Mouse (Mus musculus): ENCODE measurements around the gene Gm28051. TPM values are rescaled to one million over a fixed set of nuclear protein-coding genes. Genes with fewer than 3 reads are reported as not detected.

Gm28051 gene
- polyA plus RNA-seq, 1 experiment from 2014 or later = not detected

- ATAC-seq (peak; percentile 3), DNase-seq (ENCODE audit: low read depth, low spot score) (no peak)
- no peak for TF ChIP-seq CTCF (IDR thresholded peaks at IDR 0.05)
- in situ Hi-C loops (cut with MboI; ENCODE audit: low pct_unique_long_range_greater_than_20kb) = no loop called here
- POLR2A ChIA-PET = no interaction called here
- no peaks in the 10 kb centered on the region for H3K27me3 ChIP-seq
- CTCF ChIA-PET = no interaction called here
Observed at GRCm38 (mm10) chr12:102743036-102743588, 14.5 kb downstream of the Gm28051 start.

GRCm38 (mm10) chr12:102742056-102742455 is 15.5 kb downstream of the Gm28051 start:
- CTCF ChIA-PET = no interaction called here
- in situ Hi-C loops (cut with MboI; ENCODE audit: low pct_unique_long_range_greater_than_20kb) = no loop called here
- H3K27me3 ChIP-seq = no peaks in the 10 kb centered on the region
- TF ChIP-seq CTCF (IDR thresholded peaks at IDR 0.05) = no peak
- POLR2A ChIA-PET = interaction anchor here (0.6 kb wide), 1 partner anchor 520 kb away, joined by 3 read pairs; no protein-coding TSS in a partner anchor
- no peak for ATAC-seq
- no peak for DNase-seq (ENCODE audit: low read depth, low spot score)

GRCm38 (mm10) chr12:102740285-102740684 is 17.3 kb downstream of the Gm28051 start:
- DNase-seq (ENCODE audit: low read depth, low spot score) (no peak), ATAC-seq (no peak)
- H3K27me3 ChIP-seq = no peaks in the 10 kb centered on the region
- ChIA-PET POLR2A (interaction anchor here (0.7 to 1.1 kb wide), 2 partner anchors 15 to 23 kb away, joined by 4 read pairs; no protein-coding TSS in a partner anchor), CTCF (interaction anchor here (0.9 to 1.9 kb wide), 6 partner anchors 9 to 30 kb away, joined by 3 to 7 read pairs (median 4); no protein-coding TSS in a partner anchor)
- in situ Hi-C loops (cut with MboI; ENCODE audit: low pct_unique_long_range_greater_than_20kb) = no loop called here
- TF ChIP-seq CTCF (IDR thresholded peaks at IDR 0.05) = peak; percentile 59

GRCm38 (mm10) chr12:102739096-102739495 is 18.5 kb downstream of the Gm28051 start:
- in situ Hi-C loops (cut with MboI; ENCODE audit: low pct_unique_long_range_greater_than_20kb) = no loop called here
- no peaks in the 10 kb centered on the region for H3K27me3 ChIP-seq
- no peak for ATAC-seq
- POLR2A ChIA-PET = no interaction called here
- no peak for TF ChIP-seq CTCF (IDR thresholded peaks at IDR 0.05)
- CTCF ChIA-PET = interaction anchor here (0.9 to 1.9 kb wide), 4 partner anchors 15 to 214 kb away, joined by 3 to 5 read pairs (median 3); no protein-coding TSS in a partner anchor
- DNase-seq (ENCODE audit: low read depth, low spot score) = no peak

GRCm38 (mm10) chr12:102733381-102733780 is 24.2 kb downstream of the Gm28051 start:
- in situ Hi-C loops (cut with MboI; ENCODE audit: low pct_unique_long_range_greater_than_20kb) = loop anchor here (5.0 kb wide), 1 partner anchor 206 kb away; no protein-coding TSS in a partner anchor
- ChIA-PET POLR2A (no interaction called here), CTCF (no interaction called here)
- ATAC-seq = no peak
- peak; percentile 80 for TF ChIP-seq CTCF (IDR thresholded peaks at IDR 0.05)
- H3K27me3 ChIP-seq = no peaks in the 10 kb centered on the region
- DNase-seq (ENCODE audit: low read depth, low spot score) = no peak

- ATAC-seq = peak; percentile 36
- no peaks in the 10 kb centered on the region for H3K27me3 ChIP-seq
- CTCF ChIA-PET = interaction anchor here (1.7 to 3.5 kb wide), 2 partner anchors 9 to 11 kb away, joined by 4 to 12 read pairs; no protein-coding TSS in a partner anchor
- peak; percentile 55 for DNase-seq (ENCODE audit: low read depth, low spot score)
- no peak for TF ChIP-seq CTCF (IDR thresholded peaks at IDR 0.05)
- in situ Hi-C loops (cut with MboI; ENCODE audit: low pct_unique_long_range_greater_than_20kb) = loop anchor here (5.0 kb wide), 1 partner anchor 204 kb away; no protein-coding TSS in a partner anchor
- POLR2A ChIA-PET = interaction anchor here (0.6 to 0.7 kb wide), 2 partner anchors 16 to 91 kb away, joined by 3 to 4 read pairs; no protein-coding TSS in a partner anchor
Observed at GRCm38 (mm10) chr12:102730798-102731619, 26.6 kb downstream of the Gm28051 start.

GRCm38 (mm10) chr12:102729855-102730797 is 27.4 kb downstream of the Gm28051 start:
- in situ Hi-C loops (cut with MboI; ENCODE audit: low pct_unique_long_range_greater_than_20kb) = loop anchor here (5.0 kb wide), 1 partner anchor 203 kb away; no protein-coding TSS in a partner anchor
- H3K27me3 ChIP-seq = no peaks in the 10 kb centered on the region
- ChIA-PET POLR2A (interaction anchor here (0.7 to 0.8 kb wide), 2 partner anchors 90 to 253 kb away, joined by 3 read pairs; no protein-coding TSS in a partner anchor), CTCF (interaction anchor here (3.5 kb wide), 1 partner anchor 11 kb away, joined by 12 read pairs; no protein-coding TSS in a partner anchor)
- ATAC-seq (peak; percentile 81), DNase-seq (ENCODE audit: low read depth, low spot score) (peak; percentile 64)
- TF ChIP-seq CTCF (IDR thresholded peaks at IDR 0.05) = no peak

- no peaks in the 10 kb centered on the region for H3K27me3 ChIP-seq
- TF ChIP-seq CTCF (IDR thresholded peaks at IDR 0.05) = no peak
- ChIA-PET CTCF (no interaction called here), POLR2A (no interaction called here)
- no peak for DNase-seq (ENCODE audit: low read depth, low spot score)
- no peak for ATAC-seq
- in situ Hi-C loops (cut with MboI; ENCODE audit: low pct_unique_long_range_greater_than_20kb) = no loop called here
Observed at GRCm38 (mm10) chr12:102725761-102726175, 31.8 kb downstream of the Gm28051 start.

- ATAC-seq (no peak), DNase-seq (ENCODE audit: low read depth, low spot score) (no peak)
- H3K27me3 ChIP-seq = no peaks in the 10 kb centered on the region
- in situ Hi-C loops (cut with MboI; ENCODE audit: low pct_unique_long_range_greater_than_20kb) = no loop called here
- CTCF ChIA-PET = no interaction called here
- POLR2A ChIA-PET = no interaction called here
- TF ChIP-seq CTCF (IDR thresholded peaks at IDR 0.05) = no peak
Observed at GRCm38 (mm10) chr12:102725146-102725545, 32.4 kb downstream of the Gm28051 start.

GRCm38 (mm10) chr12:102723861-102724260 is 33.7 kb downstream of the Gm28051 start:
- DNase-seq (ENCODE audit: low read depth, low spot score) (no peak), ATAC-seq (no peak)
- CTCF ChIA-PET = interaction anchor here (1.1 to 1.8 kb wide), 2 partner anchors 15 to 199 kb away, joined by 3 to 6 read pairs; no protein-coding TSS in a partner anchor
- no peaks in the 10 kb centered on the region for H3K27me3 ChIP-seq
- in situ Hi-C loops (cut with MboI; ENCODE audit: low pct_unique_long_range_greater_than_20kb) = no loop called here
- POLR2A ChIA-PET = no interaction called here
- no peak for TF ChIP-seq CTCF (IDR thresholded peaks at IDR 0.05)
